Mouse (Mus musculus) forelimb bud, embryonic 11.5 days (tissue): Measurements from ENCODE around the gene Gm10118.

ENCODE experiments used
- DNase-seq: peaks from one replicate; pipeline ENCODE4 v3.0.0-alpha.2; 2012; ENCODE audit warnings: low read depth, low spot score

Gene Gm10118

GRCm38 (mm10) chr10:63927334-63927733, at the start of gene Gm10118:
TSS of gene Gm10118 (minus strand) at chr10:63927434.
- DNase-seq = no peak

GRCm38 (mm10) chr10:63972300-63972699, 45.1 kb upstream of the Gm10118 start:
- DNase-seq = no peak

DNA sequence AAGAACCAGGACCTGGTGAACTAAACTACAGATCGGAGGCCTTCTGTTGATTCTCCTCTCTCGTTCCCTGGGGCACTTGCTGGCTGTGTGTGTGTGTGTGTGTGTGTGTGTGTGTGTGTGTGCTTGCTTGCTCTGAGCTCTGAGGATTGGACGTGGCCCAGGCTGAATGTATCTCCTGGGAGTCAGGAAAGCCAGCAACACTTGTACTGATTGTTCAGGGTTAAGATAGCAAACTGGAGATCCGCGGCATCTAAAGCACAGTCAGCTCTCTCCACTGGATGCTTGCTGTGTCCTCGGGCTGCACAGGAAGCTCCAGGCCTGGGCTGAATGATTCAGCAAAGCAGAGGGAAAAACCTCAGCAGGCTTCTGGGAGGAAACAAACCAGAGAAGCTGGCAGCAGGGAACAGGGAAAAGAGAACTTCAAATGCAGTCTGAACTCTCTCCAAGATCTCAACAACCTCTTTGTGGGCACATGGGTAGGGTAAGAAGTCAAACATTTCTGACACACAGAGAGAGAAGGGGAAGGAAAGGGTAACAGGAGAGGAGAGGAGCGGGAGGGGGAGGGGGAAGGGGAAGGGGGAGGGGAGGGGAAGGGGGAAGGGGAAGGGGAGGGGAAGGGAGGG, 27.2 kb upstream of the Gm10118 start:
- no peak for DNase-seq

DNA sequence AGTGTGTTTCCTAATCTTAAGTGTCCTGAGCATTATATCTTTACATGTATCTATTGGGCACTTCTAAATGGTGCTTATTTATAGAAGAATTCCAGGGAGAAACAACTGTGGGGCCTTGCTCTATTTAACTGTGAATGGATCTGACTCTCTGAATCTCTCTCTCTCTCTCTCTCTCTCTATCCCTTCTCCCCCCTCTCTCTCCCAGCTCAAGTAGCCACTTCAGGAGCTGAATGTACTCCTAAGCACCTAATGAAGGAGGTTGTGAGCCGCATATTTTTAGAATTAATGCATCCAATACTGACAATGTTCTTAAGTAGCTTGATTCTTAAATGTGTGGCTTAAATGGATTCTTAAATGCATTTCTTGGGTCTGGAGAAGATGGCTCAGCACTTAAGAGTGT, 24.2 kb upstream of the Gm10118 start:
- DNase-seq = no peak

DNA sequence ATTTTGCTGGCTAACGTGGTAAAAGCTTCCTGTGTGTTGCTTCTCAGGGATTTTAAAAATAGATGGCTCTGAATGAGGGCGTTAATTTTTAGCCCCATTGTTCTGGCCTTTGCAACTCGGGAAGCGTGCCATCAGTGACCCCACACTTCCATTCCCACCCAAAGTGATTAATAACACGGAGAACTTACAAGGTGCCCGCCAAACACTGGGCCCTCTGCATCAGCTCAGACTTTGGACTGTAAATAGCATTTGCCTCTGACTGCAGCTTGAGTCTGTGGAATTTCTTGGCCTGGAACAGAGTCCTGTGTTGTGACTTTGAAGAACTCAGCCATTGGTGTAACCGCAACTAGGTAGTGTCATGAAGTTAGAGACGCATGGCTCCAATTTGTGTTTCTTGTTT, 23.6 kb upstream of the Gm10118 start:
- DNase-seq = no peak

DNA sequence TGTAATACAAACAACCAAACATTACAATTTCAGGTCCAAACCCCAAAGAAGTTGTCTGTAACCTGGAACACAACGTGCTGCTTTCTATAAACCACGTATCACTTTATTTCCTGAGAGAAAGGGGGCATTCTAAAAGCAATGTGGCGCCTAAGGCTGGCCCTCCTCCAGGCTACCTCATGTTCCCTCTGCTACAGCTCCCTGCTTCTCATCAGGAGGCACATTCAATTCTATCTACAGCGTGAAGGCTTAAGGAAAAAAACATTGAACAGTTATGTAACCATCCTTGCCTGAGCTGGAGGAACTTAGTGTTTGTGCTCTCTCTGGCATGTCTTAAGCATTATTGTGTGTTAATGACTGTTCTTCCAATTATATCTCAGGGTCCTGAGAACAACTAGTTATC, 20.0 kb upstream of the Gm10118 start:
- DNase-seq = no peak

DNA sequence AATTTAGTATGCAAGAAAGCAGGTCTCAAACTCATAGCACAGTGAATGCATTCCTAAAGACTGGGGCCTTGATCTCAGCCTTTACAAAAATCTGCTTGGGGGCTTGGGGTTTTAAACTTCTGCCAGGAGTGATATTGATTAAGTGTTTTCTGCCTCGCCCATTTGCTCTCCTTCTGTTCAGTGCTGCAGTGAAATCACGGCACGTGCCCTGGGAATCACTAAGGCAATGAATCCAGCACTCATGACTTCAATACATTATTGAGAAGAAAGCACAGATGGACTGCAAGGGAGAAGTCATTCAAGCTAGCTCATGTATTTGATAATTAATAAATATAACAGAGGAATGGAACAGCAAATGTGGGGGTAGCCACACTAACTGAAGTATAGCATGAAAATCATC, 18.3 kb upstream of the Gm10118 start:
- DNase-seq = no peak

- no peak for DNase-seq
These were observed 6.7 kb upstream of the Gm10118 start for GRCm38 (mm10) chr10:63933946-63934345.

GRCm38 (mm10) chr10:63908878-63909277, 18.4 kb downstream of the Gm10118 start:
- DNase-seq = no peak

GRCm38 (mm10) chr10:63899891-63900290, 27.3 kb downstream of the Gm10118 start:
- DNase-seq = no peak

GRCm38 (mm10) chr10:63894612-63895011, 32.6 kb downstream of the Gm10118 start:
- DNase-seq = no peak

- DNase-seq = no peak
These were observed 40.7 kb downstream of the Gm10118 start for GRCm38 (mm10) chr10:63886449-63887088.

GRCm38 (mm10) chr10:63880462-63880903, 46.8 kb downstream of the Gm10118 start:
- DNase-seq = no peak
